Mouse (Mus musculus): ENCODE results near the gene Nsdhl. TPM values are rescaled to one million over a fixed set of nuclear protein-coding genes. Genes with fewer than 3 reads are reported as not detected.

Gene Nsdhl
- polyA plus RNA-seq, 1 experiment from 2014 or later, result 51.3 TPM

DNA sequence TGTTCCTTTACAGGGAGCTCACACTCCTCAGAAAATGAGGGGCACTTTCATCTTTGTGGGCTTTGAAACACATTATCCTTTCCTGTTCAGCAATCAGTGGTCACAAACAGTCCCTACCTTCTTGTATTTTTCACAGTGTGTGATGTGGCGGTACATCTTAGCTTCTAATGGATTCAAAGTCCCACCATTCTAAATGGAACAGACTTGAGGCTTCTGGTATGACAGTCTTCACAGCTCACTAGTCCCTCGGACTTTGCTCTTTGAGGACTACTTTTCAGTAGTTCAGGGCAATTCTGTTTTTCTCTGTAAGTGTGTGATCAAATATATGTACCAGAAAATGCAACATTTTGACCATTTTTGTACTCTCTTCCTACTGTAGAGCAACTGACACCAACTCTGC is 3.0 kb downstream of the Nsdhl start:
- DNase-seq (ENCODE audit: low spot score) (no peak), ATAC-seq (ENCODE audit: insufficient read depth, low FRiP score, low TSS enrichment) (no peak)
- Histone ChIP-seq H3K36me3 (ENCODE audit: control insufficient read depth, insufficient read depth, low read length) (no peaks in the 10 kb centered on the region), H3K4me1 (ENCODE audit: control insufficient read depth, insufficient read depth, low read length) (no peaks in the 10 kb centered on the region), H3K9me3 (ENCODE audit: control insufficient read depth, low read length) (no peaks in the 10 kb centered on the region), H3K4me2 (ENCODE audit: low read depth) (no peak overlapping the region), H3K27me3 (ENCODE audit: control insufficient read depth, insufficient read depth, low read length) (no peaks in the 10 kb centered on the region), H3K9ac (ENCODE audit: low read length) (no peak overlapping the region), H3K27ac (ENCODE audit: low read depth, low read length) (no peak overlapping the region), H3K4me3 (ENCODE audit: low read depth, low read length) (no peak overlapping the region)
- WGBS, result 81% methylated on average over 2 of the region's 2 CpGs

DNA sequence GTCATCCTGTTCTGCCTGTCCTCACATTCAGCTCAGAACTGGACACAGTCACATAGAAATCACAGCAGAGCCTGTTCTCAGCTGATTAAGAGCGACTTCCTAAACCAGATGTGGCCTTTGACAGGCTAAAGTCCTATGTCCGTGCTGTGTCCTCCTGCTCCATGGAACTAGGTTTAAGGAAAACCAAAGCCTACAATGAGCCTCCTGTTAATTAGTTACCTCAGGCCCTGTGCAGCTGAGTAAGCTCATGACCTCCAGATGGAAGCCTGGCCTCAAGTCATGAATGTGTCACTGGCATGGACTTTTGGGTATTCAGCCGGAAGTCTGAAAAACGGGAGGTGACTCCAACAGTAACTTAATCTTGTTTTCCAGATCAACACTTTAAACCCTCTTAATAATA is 35.1 kb downstream of the Nsdhl start:
- Histone ChIP-seq H3K4me3 (ENCODE audit: low read depth, low read length) (no peak overlapping the region), H3K9ac (ENCODE audit: low read length) (no peak overlapping the region), H3K4me1 (ENCODE audit: control insufficient read depth, insufficient read depth, low read length) (no peaks in the 10 kb centered on the region), H3K27me3 (ENCODE audit: control insufficient read depth, insufficient read depth, low read length) (no peaks in the 10 kb centered on the region), H3K4me2 (ENCODE audit: low read depth) (no peak overlapping the region), H3K9me3 (ENCODE audit: control insufficient read depth, low read length) (no peaks in the 10 kb centered on the region), H3K27ac (ENCODE audit: low read depth, low read length) (no peak overlapping the region), H3K36me3 (ENCODE audit: control insufficient read depth, insufficient read depth, low read length) (no peaks in the 10 kb centered on the region)
- WGBS, result 85% methylated on average over 4 of the region's 4 CpGs
- ATAC-seq (ENCODE audit: insufficient read depth, low FRiP score, low TSS enrichment), result no peak
- no peak for DNase-seq (ENCODE audit: low spot score)

DNA sequence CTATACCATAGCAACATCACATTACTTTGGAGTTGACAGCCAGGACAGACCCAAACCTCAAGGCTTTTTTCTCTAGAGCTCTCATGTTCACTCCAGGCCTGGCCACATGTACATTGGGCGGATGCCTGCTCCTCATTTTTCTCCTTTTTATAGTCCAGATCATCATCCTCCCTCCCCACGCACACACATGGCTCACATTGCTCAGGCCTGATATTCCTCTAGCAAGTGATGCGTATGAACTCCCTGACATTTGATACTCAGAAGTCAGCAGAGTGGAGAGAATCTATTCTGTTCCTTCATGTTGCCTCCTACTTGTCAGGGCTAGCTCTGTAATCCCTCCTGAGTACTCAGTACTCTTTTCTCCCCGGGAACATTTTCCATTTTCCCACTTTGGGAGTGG is 38.1 kb downstream of the Nsdhl start:
- WGBS, result 89% methylated on average over 4 of the region's 4 CpGs

DNA sequence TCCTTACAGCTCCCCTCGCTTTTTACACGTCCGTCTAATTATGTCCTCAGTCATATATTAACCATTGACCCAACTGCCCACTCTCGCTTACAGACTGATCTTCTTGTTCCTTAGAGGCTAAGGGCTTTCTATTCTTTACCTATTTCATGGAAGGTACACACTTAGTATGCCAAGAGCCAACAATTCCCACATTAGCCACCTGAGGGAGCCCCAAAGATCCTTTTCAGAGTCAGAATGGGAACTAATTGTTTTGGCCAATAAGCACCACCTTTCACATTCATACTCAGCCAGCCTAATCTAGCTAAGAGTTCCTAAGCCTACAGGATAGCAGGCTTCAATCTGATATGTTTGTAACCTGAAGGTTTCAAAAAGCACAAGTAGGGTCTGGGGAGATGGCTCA is 42.1 kb downstream of the Nsdhl start:
- Histone ChIP-seq H3K9ac (ENCODE audit: low read length) (no peak overlapping the region), H3K36me3 (ENCODE audit: control insufficient read depth, insufficient read depth, low read length) (no peaks in the 10 kb centered on the region), H3K27me3 (ENCODE audit: control insufficient read depth, insufficient read depth, low read length) (no peaks in the 10 kb centered on the region), H3K4me1 (ENCODE audit: control insufficient read depth, insufficient read depth, low read length) (no peaks in the 10 kb centered on the region), H3K9me3 (ENCODE audit: control insufficient read depth, low read length) (no peaks in the 10 kb centered on the region), H3K27ac (ENCODE audit: low read depth, low read length) (no peak overlapping the region), H3K4me3 (ENCODE audit: low read depth, low read length) (no peak overlapping the region), H3K4me2 (ENCODE audit: low read depth) (no peak overlapping the region)
- ATAC-seq (ENCODE audit: insufficient read depth, low FRiP score, low TSS enrichment) (no peak), DNase-seq (ENCODE audit: low spot score) (no peak)
- 79% methylated on average over 4 of the region's 4 CpGs for WGBS

More for the DNA sequence above, 38.1 kb downstream of the Nsdhl start:
- no peak overlapping the region for H3K27ac ChIP-seq (ENCODE audit: low read depth, low read length)
- H3K4me3 ChIP-seq (ENCODE audit: low read depth, low read length), result no peak overlapping the region
- H3K4me1 ChIP-seq (ENCODE audit: control insufficient read depth, insufficient read depth, low read length), result no peaks in the 10 kb centered on the region
- H3K4me2 ChIP-seq (ENCODE audit: low read depth), result no peak overlapping the region
- H3K27me3 ChIP-seq (ENCODE audit: control insufficient read depth, insufficient read depth, low read length), result no peaks in the 10 kb centered on the region
- DNase-seq (ENCODE audit: low spot score), result no peak
- no peaks in the 10 kb centered on the region for H3K9me3 ChIP-seq (ENCODE audit: control insufficient read depth, low read length)
- no peak overlapping the region for H3K9ac ChIP-seq (ENCODE audit: low read length)
- no peak for ATAC-seq (ENCODE audit: insufficient read depth, low FRiP score, low TSS enrichment)
- no peaks in the 10 kb centered on the region for H3K36me3 ChIP-seq (ENCODE audit: control insufficient read depth, insufficient read depth, low read length)

DNA sequence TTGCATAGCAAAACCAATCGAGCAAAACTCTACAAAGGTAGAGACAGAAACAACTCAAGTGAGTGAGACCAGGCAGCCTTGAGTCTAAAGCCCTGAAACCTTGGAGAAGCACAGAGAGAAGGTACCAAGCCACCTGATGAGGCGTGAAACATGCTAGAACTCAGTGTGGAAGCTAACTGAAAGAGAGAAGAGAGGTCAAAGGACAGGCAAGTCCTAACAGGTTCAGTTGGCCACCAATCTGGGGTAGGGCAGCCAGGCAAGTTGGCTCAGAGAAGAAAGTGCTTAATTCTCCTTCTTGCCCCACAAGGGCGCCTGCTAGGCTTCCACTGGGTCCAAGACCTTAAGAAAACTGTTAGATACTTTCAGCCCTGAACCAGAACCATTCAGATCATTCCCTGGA is 43.2 kb downstream of the Nsdhl start:
- H3K4me1 ChIP-seq (ENCODE audit: control insufficient read depth, insufficient read depth, low read length), result no peaks in the 10 kb centered on the region
- 74% methylated on average over 3 of the region's 3 CpGs for WGBS
- no peak overlapping the region for H3K27ac ChIP-seq (ENCODE audit: low read depth, low read length)
- ATAC-seq (ENCODE audit: insufficient read depth, low FRiP score, low TSS enrichment) (no peak), DNase-seq (ENCODE audit: low spot score) (no peak)
- no peak overlapping the region for H3K4me3 ChIP-seq (ENCODE audit: low read depth, low read length)
- no peak overlapping the region for H3K9ac ChIP-seq (ENCODE audit: low read length)
- no peaks in the 10 kb centered on the region for H3K9me3 ChIP-seq (ENCODE audit: control insufficient read depth, low read length)
- H3K36me3 ChIP-seq (ENCODE audit: control insufficient read depth, insufficient read depth, low read length), result no peaks in the 10 kb centered on the region
- no peak overlapping the region for H3K4me2 ChIP-seq (ENCODE audit: low read depth)
- no peaks in the 10 kb centered on the region for H3K27me3 ChIP-seq (ENCODE audit: control insufficient read depth, insufficient read depth, low read length)

DNA sequence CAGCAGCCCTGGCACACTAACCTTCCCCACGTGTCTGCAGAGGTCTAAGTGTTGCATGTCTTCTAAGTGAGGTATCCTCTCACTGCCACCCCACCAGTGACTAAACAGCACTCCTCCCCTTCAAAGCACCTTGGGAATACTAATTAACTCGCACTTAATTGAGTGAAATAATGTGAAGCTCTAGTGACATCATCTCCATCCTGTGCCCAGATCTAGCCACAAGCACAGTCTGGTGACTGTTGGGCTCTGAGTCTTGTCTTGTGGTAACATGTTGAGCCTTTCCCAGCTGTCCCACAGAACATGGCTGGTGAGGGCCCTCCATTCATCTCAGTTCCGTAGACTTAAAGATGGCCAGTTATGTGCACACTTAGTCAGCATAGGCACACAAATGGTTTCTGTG is 44.4 kb downstream of the Nsdhl start:
- no peak overlapping the region for H3K27ac ChIP-seq (ENCODE audit: low read depth, low read length)
- H3K4me3 ChIP-seq (ENCODE audit: low read depth, low read length), result no peak overlapping the region
- DNase-seq (ENCODE audit: low spot score) (no peak), ATAC-seq (ENCODE audit: insufficient read depth, low FRiP score, low TSS enrichment) (no peak)
- no peak overlapping the region for H3K4me2 ChIP-seq (ENCODE audit: low read depth)
- no peaks in the 10 kb centered on the region for H3K36me3 ChIP-seq (ENCODE audit: control insufficient read depth, insufficient read depth, low read length)
- no peaks in the 10 kb centered on the region for H3K4me1 ChIP-seq (ENCODE audit: control insufficient read depth, insufficient read depth, low read length)
- 80% methylated on average over 3 of the region's 3 CpGs for WGBS
- no peak overlapping the region for H3K9ac ChIP-seq (ENCODE audit: low read length)
- no peaks in the 10 kb centered on the region for H3K27me3 ChIP-seq (ENCODE audit: control insufficient read depth, insufficient read depth, low read length)
- H3K9me3 ChIP-seq (ENCODE audit: control insufficient read depth, low read length), result no peaks in the 10 kb centered on the region

DNA sequence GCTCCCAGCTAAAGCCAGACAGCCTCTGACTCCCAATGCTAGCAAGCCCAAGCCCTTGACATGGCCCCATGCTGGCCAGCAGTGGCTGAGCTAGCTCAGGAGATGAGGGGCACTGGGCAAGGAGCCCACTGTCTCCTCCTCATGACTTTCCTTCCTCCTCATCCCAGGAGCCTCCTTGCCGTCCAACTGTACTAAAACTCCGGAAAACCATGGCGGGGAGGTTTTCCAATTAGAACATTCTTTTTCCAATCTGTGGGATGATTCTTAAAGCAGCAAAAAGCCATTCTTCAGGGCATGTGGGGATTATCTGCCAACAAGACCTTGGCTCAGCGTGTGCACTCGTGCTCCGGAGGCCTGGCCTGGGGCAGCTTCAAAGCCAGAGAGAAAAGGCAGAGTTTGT is 64.5 kb downstream of the Nsdhl start:
- no peak overlapping the region for H3K27ac ChIP-seq (ENCODE audit: low read depth, low read length)
- H3K9me3 ChIP-seq (ENCODE audit: control insufficient read depth, low read length), result no peaks in the 10 kb centered on the region
- no peak overlapping the region for H3K4me2 ChIP-seq (ENCODE audit: low read depth)
- no peaks in the 10 kb centered on the region for H3K4me1 ChIP-seq (ENCODE audit: control insufficient read depth, insufficient read depth, low read length)
- H3K27me3 ChIP-seq (ENCODE audit: control insufficient read depth, insufficient read depth, low read length), result peaks cover 4% of the 10 kb centered on the region; the same call in 1 of the 2 replicates
- H3K4me3 ChIP-seq (ENCODE audit: low read depth, low read length), result no peak overlapping the region
- ATAC-seq (ENCODE audit: insufficient read depth, low FRiP score, low TSS enrichment) (no peak), DNase-seq (ENCODE audit: low spot score) (no peak)
- no peak overlapping the region for H3K9ac ChIP-seq (ENCODE audit: low read length)
- no peaks in the 10 kb centered on the region for H3K36me3 ChIP-seq (ENCODE audit: control insufficient read depth, insufficient read depth, low read length)
- 78% methylated on average over 6 of the region's 6 CpGs for WGBS

DNA sequence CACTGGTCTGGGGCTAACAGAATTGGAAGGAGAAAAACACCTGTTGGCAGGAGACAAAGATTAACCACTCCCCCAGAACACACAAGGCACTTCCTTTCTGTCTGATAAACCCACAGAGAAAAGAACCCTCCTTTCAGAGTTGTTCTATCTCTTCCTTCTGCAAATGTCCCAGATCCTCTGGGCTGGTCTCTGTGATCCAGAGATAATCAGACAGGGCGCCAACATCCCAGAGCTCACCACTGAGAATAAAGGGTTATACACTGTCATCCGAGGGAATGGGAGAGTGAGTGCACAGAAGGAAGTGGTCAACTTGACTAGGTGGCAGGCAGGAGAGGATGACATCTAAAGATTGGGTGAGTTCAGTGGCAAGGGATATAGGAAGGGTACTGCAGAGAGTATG is 67.2 kb downstream of the Nsdhl start:
- Histone ChIP-seq H3K4me3 (ENCODE audit: low read depth, low read length) (no peak overlapping the region), H3K27ac (ENCODE audit: low read depth, low read length) (no peak overlapping the region), H3K9me3 (ENCODE audit: control insufficient read depth, low read length) (no peaks in the 10 kb centered on the region), H3K9ac (ENCODE audit: low read length) (no peak overlapping the region), H3K36me3 (ENCODE audit: control insufficient read depth, insufficient read depth, low read length) (no peaks in the 10 kb centered on the region), H3K4me2 (ENCODE audit: low read depth) (no peak overlapping the region), H3K4me1 (ENCODE audit: control insufficient read depth, insufficient read depth, low read length) (no peaks in the 10 kb centered on the region), H3K27me3 (ENCODE audit: control insufficient read depth, insufficient read depth, low read length) (peaks cover 4% of the 10 kb centered on the region; the same call in 1 of the 2 replicates)
- no peak for DNase-seq (ENCODE audit: low spot score)
- 81% methylated on average over 2 of the region's 2 CpGs for WGBS
- ATAC-seq (ENCODE audit: insufficient read depth, low FRiP score, low TSS enrichment), result no peak

DNA sequence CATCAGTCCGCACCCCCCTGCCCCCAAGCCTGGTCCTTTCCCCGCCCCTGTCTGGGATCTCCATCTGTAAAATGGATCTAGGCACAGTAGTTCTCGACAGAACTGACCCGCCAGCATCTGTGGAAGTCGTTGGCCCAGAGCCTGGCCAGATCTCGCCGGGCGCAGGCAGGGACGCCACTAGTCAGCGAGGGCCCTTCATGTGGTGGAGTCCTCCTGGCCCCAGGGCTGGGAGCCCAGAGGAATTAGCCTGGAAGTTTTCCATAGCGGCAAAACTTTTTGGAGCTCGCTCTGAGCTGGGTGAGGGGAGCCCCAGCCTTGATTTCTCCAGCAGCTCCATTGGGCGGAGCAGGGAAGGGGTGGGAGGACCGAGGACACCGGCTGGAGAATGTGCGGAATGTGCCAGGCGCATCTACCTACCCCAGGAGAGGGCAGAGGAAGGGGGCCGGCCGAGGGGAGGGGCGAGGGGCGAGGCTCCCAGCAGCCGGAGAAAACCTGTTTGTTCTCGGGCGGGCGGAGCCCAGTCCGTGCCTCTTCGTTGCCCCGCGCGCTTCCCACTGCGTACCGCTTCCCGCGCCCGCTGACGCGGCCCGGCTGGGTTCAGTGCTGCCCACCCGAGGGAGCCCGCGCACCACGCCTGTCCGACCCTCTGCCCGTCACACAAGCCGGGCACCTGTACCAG is 68.6 kb downstream of the Nsdhl start, which contains the start of gene Zfp185:
Gene Zfp185 (plus strand): TSS at position 499 of the 679 bp plus-strand sequence.
- peak within 1 kb of the TSS; percentile 29 for H3K4me3 ChIP-seq (ENCODE audit: low read depth, low read length)
- WGBS, result 19% methylated on average over 21 of the region's 45 CpGs
- peaks cover 4% of the 10 kb centered on the region; the same call in 1 of the 2 replicates for H3K27me3 ChIP-seq (ENCODE audit: control insufficient read depth, insufficient read depth, low read length)
- DNase-seq (ENCODE audit: low spot score) (peak; percentile 60), ATAC-seq (ENCODE audit: insufficient read depth, low FRiP score, low TSS enrichment) (peak; percentile 31; the same call in 1 of the 2 replicates)
- no peaks in the 10 kb centered on the region for H3K4me1 ChIP-seq (ENCODE audit: control insufficient read depth, insufficient read depth, low read length)
- no peaks in the 10 kb centered on the region for H3K9me3 ChIP-seq (ENCODE audit: control insufficient read depth, low read length)
- no peak within 1 kb of the TSS for H3K27ac ChIP-seq (ENCODE audit: low read depth, low read length)
- H3K9ac ChIP-seq (ENCODE audit: low read length), result peak within 1 kb of the TSS; percentile 35; the same call in 1 of the 2 replicates
- no peaks in the 10 kb centered on the region for H3K36me3 ChIP-seq (ENCODE audit: control insufficient read depth, insufficient read depth, low read length)
- H3K4me2 ChIP-seq (ENCODE audit: low read depth), result peak within 1 kb of the TSS; percentile 43
